Mouse (Mus musculus) testis, postnatal 14 days (tissue): ENCODE measurements around the gene 4932429P05Rik.

Source experiments
- DNase-seq: peaks from one replicate; pipeline ENCODE4 v3.0.0; 2021; ENCODE audit warnings: low spot score

Gene 4932429P05Rik

DNA sequence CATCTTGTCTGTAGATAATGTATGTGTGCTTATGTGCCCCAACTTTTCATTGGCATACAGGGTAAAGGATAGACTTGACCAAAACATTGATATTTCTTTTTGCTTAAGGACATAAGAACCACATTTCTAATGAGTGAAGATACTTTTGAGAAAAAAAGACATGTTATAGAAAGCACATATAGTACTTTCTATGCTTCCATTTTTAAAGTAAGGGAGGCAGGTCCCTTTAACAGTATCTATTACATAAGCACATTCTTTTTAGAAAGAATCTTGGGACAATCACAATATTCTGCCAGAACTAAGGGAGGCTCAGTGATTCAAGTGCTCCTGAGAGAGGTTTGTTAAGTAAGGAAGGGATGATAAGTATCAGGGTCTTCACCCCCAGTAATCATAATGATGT lies at the start of gene 4932429P05Rik:
TSS of gene 4932429P05Rik (plus strand) at position 301 of the 400 bp plus-strand sequence.
- DNase-seq: no peak
